Mouse (Mus musculus) cerebellum, adult (tissue): ENCODE measurements around the gene Aox4.
A peak's percentile ranks its signal among the peaks of the same experiment; 100 is the strongest.

ENCODE experiments used
- ATAC-seq: cut with Nextera tagmentation; 2 replicates; pipeline ENCODE4 v1.9.2; 2017; ENCODE audit warnings: mild to moderate bottlenecking, moderate library complexity, mixed read lengths; ENCODE audit not compliant: insufficient number of reproducible peaks, low FRiP score, low TSS enrichment

Aox4 gene

DNA sequence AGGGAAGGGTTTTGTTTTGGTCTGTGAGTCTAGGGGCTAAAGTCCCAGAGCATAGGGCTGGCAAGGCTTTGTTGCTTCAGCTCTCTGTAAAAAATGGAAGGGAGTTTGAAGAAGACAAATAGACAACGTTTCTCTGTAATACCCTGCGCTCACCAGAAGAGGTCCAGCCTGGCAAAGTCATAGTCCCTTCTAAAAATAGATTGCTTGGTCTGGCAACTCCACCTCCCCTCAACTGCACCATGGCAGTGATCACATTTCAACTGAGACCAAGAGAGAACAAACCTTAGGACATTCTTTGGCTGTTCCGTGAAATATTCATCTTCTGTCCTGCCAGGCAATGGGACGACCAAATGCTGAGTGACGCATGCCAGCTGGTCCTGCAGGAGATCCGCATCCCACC lies 30.1 kb downstream of the Aox4 start:
- no peak for ATAC-seq

DNA sequence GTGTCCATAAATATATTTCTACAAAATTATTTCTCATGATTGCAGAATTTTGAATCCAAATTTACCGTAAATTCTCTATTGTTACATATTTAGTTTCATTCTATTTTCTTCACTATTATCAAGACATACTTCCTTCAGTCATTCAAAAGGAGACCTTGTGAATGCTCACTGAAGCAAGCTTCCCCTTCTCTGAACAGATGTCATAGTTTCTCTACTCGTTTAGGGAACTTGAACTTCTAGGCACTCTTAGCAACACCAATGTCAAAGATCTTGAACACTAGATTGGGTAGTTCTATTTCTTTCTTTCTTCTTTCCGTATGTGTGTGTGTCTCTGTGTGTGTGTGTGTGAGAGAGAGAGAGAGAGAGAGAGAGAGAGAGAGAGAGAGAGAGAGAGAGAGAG lies 34.3 kb downstream of the Aox4 start:
- ATAC-seq: no peak

DNA sequence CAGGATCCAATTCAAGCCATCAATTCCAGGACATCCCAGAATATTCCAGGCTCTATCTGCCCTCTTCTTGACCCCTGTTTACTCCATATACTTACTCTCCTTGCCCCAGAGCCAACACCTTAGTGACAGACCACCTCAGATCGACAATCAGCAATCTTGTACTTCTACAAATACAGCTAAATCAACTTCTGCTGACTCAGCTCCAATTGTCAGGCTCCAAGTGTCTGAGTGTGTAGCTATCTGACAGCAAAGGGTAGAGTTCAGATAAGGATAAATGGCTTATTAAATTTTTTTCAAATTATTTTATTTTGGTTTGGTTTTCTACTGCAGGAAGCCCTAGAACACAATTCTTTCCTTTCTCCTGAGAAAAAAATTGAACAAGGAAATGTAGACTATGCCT lies 38.3 kb downstream of the Aox4 start:
- no peak for ATAC-seq

DNA sequence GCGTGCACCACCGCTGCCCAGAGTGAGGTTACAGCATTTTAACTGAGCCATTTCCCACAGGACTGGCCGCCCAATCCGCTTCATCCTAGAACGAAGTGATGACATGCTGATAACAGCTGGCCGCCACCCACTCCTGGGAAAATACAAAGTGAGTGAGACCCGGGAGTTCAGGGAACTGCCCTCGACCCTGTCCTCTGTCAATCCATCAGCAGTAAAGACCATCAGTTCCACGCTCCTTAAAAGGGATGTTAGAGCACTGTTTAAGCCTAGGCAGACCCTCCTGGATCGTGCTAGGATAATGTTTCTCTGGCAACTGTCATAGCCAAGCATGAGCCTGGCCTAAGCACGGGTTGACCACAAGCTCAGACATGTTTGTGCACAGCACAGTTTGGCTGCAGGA lies 43.3 kb downstream of the Aox4 start:
- no peak for ATAC-seq

DNA sequence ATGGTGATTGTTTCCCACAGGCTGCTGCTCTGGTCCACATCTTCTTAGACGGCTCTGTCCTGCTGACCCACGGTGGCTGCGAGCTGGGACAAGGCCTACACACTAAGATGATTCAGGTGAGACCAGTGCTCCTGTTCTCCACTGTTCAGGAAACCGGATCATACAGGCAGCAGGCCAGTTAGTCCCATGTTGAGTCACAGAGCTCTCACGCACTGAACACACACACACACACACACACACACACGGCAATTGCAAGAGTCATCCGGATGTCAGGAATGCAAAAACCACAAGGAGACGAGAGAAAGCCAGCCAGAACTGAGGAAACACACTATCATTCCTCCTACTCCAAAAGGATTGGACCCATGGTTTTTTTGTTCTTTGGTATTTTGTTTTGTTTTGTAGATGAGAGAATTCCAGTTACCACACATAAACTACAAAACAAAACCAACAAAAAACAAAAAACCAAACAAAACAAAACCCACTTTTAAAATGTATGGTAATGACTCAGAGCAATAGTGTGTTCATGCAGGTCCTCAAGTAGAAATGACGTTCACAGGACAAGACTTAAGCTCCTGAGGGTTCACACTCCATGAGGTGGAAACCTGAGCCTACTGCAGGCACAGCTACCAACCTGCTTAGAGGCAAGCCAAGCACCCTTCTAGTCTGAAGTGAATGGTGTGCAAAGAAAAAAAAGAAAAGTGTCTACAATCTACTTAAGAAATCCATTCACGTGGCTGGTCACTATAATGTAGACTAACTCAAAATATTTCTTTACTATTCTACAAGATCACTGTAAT lies 47.2 kb downstream of the Aox4 start:
- no peak for ATAC-seq

DNA sequence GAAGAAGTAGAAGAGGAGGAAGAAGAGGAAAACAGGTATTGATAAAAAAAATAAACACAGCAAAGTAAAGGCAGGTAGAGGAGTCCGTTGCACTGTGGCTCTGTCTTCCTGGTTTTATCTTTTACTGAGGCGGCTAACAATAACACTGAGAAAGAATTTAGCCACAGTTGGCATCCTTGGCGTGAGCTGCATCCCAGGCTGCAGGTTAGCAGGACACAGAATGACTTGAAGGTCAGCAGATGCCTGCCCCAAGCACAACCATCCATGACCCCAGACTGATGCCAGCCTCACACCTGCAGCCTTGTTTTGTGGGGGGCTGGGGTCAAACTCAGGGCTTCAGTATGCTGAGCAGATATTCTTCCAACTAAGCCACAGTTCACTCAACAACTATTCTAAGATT lies 50.1 kb downstream of the Aox4 start:
- no peak for ATAC-seq

DNA sequence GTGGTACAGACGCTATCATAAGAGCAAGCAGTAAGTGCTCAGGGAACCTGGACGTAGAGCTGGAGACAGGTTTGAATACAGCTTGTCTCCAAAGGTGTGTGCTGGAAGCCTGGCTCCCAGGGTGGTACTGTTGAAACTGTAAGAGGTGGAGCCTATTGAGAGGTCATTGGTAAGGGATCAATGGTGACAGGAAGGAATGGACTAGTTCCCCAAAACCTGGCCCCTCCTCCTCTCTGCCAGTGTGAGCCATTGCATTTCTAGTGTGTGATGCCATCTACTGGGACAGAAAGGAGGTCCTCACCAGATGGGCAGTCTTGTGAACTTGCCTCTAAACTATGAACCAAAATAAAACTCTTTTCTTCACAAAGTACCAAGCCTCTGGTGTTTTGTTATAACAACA lies 58.0 kb downstream of the Aox4 start:
- no peak for ATAC-seq

DNA sequence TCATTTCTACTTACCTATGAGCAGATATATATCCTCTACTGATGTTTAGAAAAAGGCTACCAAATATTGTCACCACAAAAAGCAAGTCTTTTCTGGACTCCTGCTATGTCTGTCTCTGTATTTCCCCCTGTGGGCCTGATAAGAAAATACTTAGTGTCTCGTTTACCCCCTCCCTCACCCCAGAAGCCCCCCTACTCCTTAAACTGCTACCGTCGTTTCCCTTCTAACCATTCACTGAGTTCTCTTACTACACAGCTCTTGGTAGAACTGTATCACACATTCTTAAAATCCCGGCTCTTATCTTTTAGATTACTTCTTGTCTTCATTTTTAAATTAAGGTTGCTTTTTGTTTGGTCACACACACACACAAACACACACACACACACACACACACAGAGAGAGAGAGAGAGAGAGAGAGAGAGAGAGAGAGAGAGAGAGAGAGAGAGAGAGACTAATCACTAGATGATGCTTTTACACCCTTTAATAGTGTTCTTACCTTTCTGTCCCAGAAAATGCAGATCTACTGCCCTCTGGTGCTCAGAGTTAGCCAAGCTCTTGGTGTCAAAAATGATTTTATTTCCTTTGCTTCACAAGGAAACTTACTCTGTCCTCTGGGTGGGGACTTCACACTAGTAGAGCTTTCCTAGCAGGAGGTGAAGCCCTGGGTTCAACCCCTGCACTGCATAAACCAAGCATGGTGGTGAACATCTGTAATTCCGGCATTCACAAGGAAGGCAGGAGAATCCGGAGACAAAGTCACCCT lies 60.8 kb downstream of the Aox4 start:
- 0 out of 2 replicates have a peak, but pooled peaks have one; percentile 40 for ATAC-seq

DNA sequence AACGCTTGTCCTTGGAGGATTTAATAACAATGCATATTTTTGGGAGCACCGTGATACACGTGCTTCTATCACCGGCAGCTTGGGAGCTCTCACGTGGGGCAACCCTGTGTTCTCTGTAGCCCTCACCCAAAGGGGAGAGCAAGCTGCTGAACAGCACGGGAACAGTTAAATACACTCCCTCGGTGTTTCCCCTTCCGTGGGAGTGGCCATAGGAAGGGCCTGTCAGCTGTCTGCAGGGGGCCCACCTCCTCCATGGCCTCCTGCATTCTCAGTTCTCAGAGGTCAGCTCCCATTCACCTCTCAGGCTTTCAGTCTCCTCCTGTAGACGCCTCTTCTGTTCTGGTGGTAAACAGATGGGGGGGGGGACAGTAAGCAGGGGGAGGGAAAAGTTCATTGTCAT lies 65.7 kb downstream of the Aox4 start:
- no peak for ATAC-seq

DNA sequence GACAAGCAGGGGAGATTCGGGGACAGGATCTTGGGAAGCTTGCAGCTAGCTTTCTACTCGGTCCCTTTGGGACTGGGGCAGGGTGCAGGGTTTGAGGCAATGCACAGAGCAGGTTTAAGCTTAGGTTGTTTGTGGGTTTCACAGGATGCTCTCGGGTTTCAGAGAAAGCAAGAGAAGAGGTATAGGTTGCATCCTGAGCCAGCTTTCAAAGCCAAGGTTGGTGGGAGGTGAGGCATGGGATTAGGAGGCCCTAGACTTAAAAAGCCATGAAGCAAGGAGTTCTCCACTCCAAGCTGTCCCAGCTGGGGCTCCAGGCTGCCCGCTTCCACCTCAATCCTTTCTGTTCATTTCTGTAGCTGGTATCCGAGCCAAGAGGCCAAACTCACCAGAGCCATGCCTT lies 67.8 kb downstream of the Aox4 start, which contains the start of gene Aox2:
Gene Aox2 (plus strand): TSS at position 301 of the 400 bp plus-strand sequence.
- no peak for ATAC-seq

DNA sequence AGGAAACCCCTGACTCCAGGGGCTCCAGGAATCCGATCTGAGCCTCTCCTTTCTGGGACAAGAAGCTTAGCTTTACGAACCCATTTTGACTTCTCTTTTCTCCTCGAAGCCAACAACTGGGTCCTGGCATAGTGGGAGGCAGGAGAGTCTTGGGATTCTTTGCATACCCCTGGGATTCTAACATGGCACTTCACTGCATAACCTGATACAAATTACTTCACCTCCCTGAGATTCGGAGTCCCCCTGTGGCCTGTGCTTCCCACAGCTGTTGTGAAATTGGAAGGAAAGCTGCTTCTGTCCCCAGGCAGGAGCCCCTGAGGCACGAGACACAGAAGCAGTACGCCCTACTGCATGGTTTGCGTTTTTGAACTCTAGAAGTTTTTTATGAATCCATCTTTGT lies 68.3 kb downstream of the Aox4 start:
- ATAC-seq: no peak

DNA sequence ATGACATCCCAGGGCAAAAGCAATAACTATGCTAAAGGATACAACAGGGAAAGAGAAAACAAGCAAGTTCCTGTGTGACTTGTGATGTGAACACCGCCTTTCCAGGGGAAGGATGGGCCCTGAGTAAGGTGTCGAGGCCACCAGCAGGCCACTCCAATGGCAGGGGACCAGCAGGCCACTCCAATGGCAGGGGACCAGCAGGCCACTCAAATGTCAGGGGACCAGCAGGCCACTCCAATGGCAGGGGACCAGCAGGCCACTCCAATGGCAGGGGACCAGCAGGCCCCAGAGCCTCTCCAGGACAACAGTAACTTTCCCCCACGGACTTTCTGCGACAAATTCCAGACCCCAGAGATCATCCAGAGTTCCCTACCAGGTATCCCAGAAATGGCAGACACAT lies 70.2 kb downstream of the Aox4 start:
- no peak for ATAC-seq

DNA sequence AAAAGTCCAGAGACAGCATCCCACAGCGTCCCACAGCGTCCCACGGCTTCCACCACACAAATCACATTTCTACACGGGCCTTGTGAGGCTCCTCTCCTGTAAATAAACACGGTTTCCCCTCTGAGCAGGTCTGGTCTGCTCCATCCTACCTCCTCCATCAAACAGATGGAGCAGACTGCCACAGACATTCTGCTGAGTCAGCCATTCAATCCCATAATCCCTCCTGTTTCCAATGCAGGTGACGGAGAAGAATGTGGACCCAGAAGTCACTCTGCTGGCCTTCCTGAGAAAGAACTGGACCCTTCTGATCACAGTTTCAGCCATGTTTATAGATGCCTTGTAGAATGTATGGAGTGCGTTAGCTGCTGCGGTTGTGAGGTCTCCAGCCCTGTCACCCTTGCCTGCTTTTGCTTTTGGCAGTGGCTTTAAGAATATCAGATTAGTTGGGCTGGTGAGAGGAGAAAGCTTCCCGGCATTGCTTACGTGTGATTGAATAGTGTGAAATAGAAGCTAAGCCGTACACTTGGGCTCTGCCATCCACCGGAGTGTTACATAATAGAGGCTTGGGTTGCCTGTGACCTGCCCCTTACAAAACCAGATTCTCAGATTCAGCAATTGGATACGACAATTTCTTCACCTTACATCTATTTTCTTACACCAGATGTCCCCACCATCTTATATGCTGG lies 70.9 kb downstream of the Aox4 start:
- ATAC-seq: no peak

DNA sequence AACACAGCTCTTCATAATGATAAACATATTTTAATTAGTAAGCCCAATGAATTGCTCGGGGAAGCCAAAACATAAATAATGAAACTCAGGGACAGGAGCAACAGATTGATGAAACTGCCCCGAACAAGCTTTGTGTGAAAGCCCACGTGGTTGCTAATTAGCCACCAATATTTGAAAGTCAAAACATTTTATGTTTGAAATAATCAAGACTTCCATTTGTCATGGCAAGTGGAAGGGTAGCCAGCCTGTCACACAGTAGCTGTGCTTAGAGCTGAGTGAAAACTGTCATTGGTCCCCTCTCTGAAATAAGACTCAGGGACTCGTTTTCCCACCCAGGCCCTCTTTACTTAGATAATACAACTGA lies 71.4 kb downstream of the Aox4 start:
- no peak for ATAC-seq

DNA sequence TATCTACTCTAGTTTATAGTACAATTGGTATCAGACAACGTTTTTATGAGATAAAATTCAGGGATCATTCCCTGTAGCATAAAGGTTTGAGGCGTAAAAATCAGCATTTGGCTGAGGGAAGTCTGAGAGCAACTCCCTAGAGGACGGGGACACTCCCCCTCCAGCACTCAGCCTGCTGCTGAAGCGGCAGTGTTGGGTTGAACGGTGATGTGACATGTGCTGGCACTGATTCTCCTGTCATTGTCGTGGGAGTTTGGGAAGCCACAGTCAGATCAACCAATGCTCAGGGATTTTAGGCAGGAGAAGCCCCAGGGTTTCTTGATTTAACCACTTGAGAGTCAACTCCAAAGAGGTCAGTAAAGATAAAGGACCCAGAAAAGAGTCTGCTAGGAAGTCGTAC lies 74.3 kb downstream of the Aox4 start:
- ATAC-seq: no peak

DNA sequence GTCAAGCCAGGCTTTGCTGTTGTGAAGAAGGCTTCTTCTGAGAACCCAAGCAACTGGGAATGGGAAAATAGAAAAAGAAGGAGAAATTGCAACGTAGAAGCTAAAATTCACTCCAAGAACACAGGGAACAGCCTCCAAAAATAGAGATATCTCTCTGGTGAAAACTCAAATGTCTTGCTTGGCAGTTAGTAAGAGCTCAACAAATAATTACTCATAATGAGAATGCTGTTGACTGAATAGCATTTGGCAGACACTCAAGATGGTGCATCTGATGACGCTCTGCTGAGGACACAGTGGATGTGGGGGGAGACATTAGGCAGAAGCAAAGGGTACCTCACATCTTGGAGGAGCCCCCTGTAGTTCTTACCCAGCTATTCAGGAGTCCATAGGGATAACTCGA lies 77.9 kb downstream of the Aox4 start:
- ATAC-seq: no peak

DNA sequence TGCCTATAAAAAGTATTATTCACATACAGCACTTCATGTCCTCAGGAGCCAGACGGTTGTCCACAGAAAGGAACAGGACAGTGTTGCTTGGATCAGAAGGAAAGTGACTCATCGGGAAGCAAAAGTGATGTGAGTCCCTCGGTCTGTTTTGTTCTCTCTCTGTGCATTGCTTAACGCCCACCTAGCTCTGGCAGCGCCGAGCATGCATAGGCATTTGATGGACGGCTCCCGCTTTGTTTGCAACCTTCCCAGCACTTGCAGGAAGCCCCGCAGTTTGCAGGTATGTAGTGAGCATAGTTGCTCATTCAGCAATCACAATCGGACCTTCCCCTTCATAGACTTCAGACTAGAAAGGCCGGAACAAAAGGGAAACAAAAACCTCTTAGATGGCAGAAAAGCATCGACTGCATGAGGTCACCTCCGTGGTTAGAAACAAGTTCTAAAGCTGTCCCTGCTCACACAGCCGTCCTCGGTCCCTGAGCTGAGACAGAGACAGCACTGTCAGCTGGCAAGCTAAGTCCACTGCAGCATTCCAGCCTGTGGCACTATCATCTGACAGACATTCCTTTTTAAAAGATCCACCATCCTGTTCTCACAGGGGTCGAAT lies 79.8 kb downstream of the Aox4 start:
- ATAC-seq: no peak

DNA sequence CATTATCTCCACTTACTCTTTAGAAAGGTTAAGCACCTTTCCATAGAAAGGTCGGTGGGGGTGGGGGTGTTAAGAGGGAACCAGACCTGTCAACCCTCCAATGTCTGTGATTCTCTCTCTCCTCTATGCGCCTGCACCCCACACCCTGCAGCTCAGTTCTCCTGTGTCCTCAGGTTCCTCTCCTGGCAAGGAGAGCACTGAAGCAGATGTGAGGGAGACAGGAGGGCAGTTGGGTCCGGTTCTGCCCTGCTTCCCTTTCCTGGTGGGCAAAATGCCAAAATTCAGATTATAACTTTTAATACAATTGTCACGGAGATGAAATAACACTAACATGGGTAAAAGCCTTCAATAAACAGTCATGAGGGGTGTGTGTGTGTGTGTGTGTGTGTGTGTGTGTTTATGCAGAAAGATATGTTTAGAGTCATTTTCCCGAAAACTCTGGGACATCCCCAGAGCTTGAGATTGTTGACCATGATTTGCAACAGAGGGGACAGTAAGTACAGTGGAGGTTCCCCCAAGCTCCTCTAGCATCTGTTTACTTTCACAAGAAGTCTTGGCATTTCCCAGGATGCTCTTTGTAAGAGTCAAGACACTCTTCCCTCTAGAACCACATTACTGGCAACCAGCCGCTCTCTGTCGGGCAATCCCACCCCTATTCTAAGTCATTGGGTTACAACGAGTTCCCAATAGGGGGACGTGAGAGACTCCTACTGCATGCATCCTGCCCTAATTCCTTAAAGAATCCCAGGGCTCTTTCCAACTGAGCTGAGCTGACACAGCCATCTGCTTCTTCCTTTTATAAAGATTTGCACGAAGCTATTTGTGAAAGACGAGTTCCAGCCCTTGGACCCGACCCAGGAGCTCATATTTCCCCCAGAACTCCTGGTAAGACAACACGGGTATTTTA lies 81.5 kb downstream of the Aox4 start:
- no peak for ATAC-seq

DNA sequence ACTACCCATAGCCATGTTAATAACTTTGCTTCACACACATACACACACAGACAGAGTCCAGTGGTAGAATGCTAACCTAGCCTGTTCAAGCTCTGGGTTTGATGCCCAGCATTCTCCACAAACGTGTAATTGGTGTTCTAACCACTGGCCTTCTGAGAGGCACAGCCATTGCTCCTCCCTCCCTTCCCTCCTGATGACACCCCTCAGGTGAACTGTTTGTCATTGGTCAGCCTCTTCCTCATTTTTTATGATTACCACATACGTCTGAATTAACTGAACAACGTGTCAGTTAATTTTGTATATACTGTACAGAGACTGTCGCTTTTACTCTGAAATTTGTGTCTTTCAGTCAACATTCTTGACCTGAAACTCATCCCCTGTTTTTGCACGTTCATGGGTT lies 84.5 kb downstream of the Aox4 start:
- ATAC-seq: no peak

DNA sequence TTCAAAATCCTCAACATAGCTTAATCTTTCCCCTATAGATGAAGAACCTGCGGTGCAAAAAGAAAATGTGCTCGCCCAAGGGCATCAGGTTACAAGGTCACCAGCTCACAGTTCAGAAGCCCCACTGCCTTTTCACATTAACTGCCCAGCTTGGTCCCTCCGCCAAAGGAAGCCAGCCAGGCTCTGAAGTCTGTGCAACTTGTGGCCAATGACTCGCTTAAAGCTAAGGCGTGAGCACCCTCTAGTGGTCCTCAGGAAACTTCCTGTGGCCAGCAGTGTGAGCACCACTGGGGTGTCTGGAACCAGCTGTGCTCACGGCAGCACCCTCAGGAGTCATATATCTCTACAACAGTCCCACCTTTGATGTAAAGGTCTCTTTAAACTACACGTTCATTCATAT lies 86.1 kb downstream of the Aox4 start:
- ATAC-seq: no peak
